In the genomic region with DNA sequence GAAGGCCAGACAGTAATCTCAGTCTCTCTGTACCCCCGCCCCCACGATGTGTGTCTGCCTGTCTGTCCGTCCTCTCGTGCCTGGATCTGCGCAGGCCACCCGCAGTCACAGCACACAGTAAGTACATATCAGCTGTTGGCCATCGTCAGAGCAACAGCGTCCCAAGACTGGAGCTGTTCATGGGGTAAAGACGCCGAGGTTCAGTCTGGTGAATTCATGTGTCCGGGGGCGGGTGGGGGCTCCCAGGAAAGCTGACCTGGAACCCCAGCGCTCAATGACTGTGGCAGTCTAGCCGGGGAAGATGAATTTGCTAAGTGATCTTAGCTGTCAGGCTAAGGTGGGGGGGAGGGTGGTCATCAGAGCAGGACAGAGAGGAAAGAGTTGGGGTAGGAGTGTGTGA, we compare ENCODE assay signal across 32 mouse cellular contexts. TPM values are rescaled to one million over a fixed set of nuclear protein-coding genes. Genes with fewer than 3 reads are reported as not detected.
A peak's percentile ranks its signal among the peaks of the same experiment; 100 is the strongest.
DNase-seq lines count a peak whose midpoint lies in the region; ATAC-seq and TF ChIP-seq lines count a peak whose summit lies in the region.
"Had no signal": no experiment of that assay in that cellular context is flagged by ENCODE, and none has a peak within 500 bp of the region (broad histone marks: within the 10 kb centered on the region; RNA-seq: fewer than 3 reads in every experiment).

No protein-coding gene starts in this region.

- 0 out of 2 replicates have a peak, but pooled peaks cover 3% of the 10 kb centered on the region for H3K9me3 ChIP-seq in heart, embryonic 12.5 days (replicated peaks)
- peaks cover 5% of the 10 kb centered on the region; the same call in 1 of the 2 replicates for H3K9me3 ChIP-seq in heart, embryonic 16.5 days (replicated peaks; ENCODE audit: control insufficient read depth, low read length)
- no peaks in the 10 kb centered on the region for H3K9me3 ChIP-seq in midbrain, embryonic 13.5 days
- H3K9me3 ChIP-seq: forebrain, embryonic 13.5 days; G1E; hindbrain, embryonic 10.5 days had no signal

- peak overlapping the region; percentile 90 for H3K27ac ChIP-seq in heart, adult 2 months
- peak overlapping the region; percentile 88 for H3K27ac ChIP-seq in heart, embryonic 12.5 days (ENCODE audit: poor library complexity, severe bottlenecking)
- peak overlapping the region; percentile 98 for H3K27ac ChIP-seq in heart, embryonic 16.5 days (ENCODE audit: low read length)
- no peak overlapping the region for H3K27ac ChIP-seq in midbrain, embryonic 13.5 days
- H3K27ac ChIP-seq: forebrain, embryonic 10.5 days; forebrain, embryonic 13.5 days; hindbrain, embryonic 10.5 days; hindbrain, embryonic 14.5 days; hindbrain, postnatal 0 days had no signal

- H3K9ac ChIP-seq in heart, adult 2 months (ENCODE audit: low read depth, low read length), result peak overlapping the region; percentile 33
- peak overlapping the region; percentile 70 for H3K9ac ChIP-seq in heart, embryonic 12.5 days
- peak overlapping the region; percentile 79 for H3K9ac ChIP-seq in heart, embryonic 16.5 days (ENCODE audit: low read length)
- no peak overlapping the region for H3K9ac ChIP-seq in midbrain, embryonic 13.5 days (replicated peaks)
- H3K9ac ChIP-seq: forebrain, embryonic 13.5 days; hindbrain, embryonic 14.5 days had no signal

- peaks cover 1% of the 10 kb centered on the region; the same call in 1 of the 2 replicates for H3K4me1 ChIP-seq in heart, adult 2 months (ENCODE audit: control insufficient read depth, insufficient read depth, low read length)
- H3K4me1 ChIP-seq in heart, embryonic 12.5 days (replicated peaks), result peaks cover 48% of the 10 kb centered on the region
- H3K4me1 ChIP-seq in heart, embryonic 16.5 days (ENCODE audit: control insufficient read depth, insufficient read depth, low read length), result peaks cover 9% of the 10 kb centered on the region
- H3K4me1 ChIP-seq in midbrain, embryonic 13.5 days (replicated peaks), result no peaks in the 10 kb centered on the region
- H3K4me1 ChIP-seq: forebrain, embryonic 13.5 days had no signal

- no peaks in the 10 kb centered on the region for H3K79me2 ChIP-seq in heart, adult 2 months (replicated peaks; ENCODE audit: control insufficient read depth, insufficient read depth, low read length)

- no peaks in the 10 kb centered on the region for H3K36me3 ChIP-seq in heart, adult 2 months (ENCODE audit: control insufficient read depth, insufficient read depth, low read length)
- no peaks in the 10 kb centered on the region for H3K36me3 ChIP-seq in heart, embryonic 12.5 days
- H3K36me3 ChIP-seq in heart, embryonic 16.5 days (ENCODE audit: control insufficient read depth, insufficient read depth), result peaks cover 2% of the 10 kb centered on the region; the same call in 1 of the 2 replicates
- H3K36me3 ChIP-seq in midbrain, embryonic 13.5 days, result no peaks in the 10 kb centered on the region
- H3K36me3 ChIP-seq: forebrain, embryonic 10.5 days; G1E; hindbrain, embryonic 10.5 days had no signal

- DNase-seq in heart, adult 2 months, result peak in 1 of 2 experiments; percentile 36
- no peak for DNase-seq in heart, postnatal 14 days
- DNase-seq in heart, adult 9 months (ENCODE audit: low spot score in 2 of 2), result no peak
- peak; percentile 48 for DNase-seq in heart, postnatal 4 days
- no peak for DNase-seq in spleen, postnatal 14 days (ENCODE audit: low spot score in 2 of 2)
- DNase-seq: adrenal gland, postnatal 10 days; adrenal gland, postnatal 36 days; B cell, adult 2 months; cerebellum, adult 18-20 months; cerebellum, adult 9-10 months; cerebellum, postnatal 14 days; gastrocnemius, postnatal 10 days; gastrocnemius, postnatal 36 days; kidney, adult 2 months had no signal

- ATAC-seq in heart, embryonic 12.5 days (ENCODE audit: insufficient number of reproducible peaks, low FRiP score), result no peak
- no peak for ATAC-seq in heart, embryonic 16.5 days (replicated peaks; ENCODE audit: extremely low read depth, insufficient read depth, low FRiP score)
- no peak for ATAC-seq in midbrain, embryonic 13.5 days
- ATAC-seq: forebrain, embryonic 13.5 days; forebrain, embryonic 16.5 days; hindbrain, postnatal 0 days; inflammation-experienced regulatory T-cells, adult 6 months; intestine, postnatal 0 days; Patski had no signal

- H3K4me2 ChIP-seq in heart, embryonic 12.5 days, result peak overlapping the region; percentile 65
- peak overlapping the region; percentile 67 for H3K4me2 ChIP-seq in heart, embryonic 16.5 days (ENCODE audit: low read depth, low read length)
- H3K4me2 ChIP-seq in midbrain, embryonic 13.5 days (replicated peaks), result no peak overlapping the region
- H3K4me2 ChIP-seq: forebrain, embryonic 13.5 days; hindbrain, embryonic 14.5 days had no signal

- TF ChIP-seq CTCF in heart, adult 2 months (IDR thresholded peaks at IDR 0.05), result no peak

- TF ChIP-seq EP300 in heart, adult 2 months (IDR thresholded peaks at IDR 0.05; ENCODE audit: insufficient read depth, low read depth, low read length), result no peak

- intact Hi-C loops in heart, adult 2 months (cut with DNase I), result loop anchor here (2.0 kb wide), 1 partner anchor 95 kb away; no protein-coding TSS in a partner anchor
- intact Hi-C loops in heart, postnatal 14 days (cut with DNase I), result loop anchor here (5.0 kb wide), 1 partner anchor 91 kb away; no protein-coding TSS in a partner anchor

- H3K27me3 ChIP-seq in heart, adult 2 months (ENCODE audit: control insufficient read depth, insufficient read depth, low read length), result no peaks in the 10 kb centered on the region
- no peaks in the 10 kb centered on the region for H3K27me3 ChIP-seq in heart, embryonic 12.5 days (replicated peaks)
- no peaks in the 10 kb centered on the region for H3K27me3 ChIP-seq in heart, embryonic 16.5 days (ENCODE audit: control insufficient read depth, insufficient read depth, low read length)
- no peaks in the 10 kb centered on the region for H3K27me3 ChIP-seq in midbrain, embryonic 13.5 days
- H3K27me3 ChIP-seq: forebrain, embryonic 13.5 days had no signal

- peak overlapping the region; percentile 43 for H3K4me3 ChIP-seq in heart, adult 2 months
- H3K4me3 ChIP-seq in heart, embryonic 12.5 days, result peak overlapping the region; percentile 36
- peak overlapping the region; percentile 54 for H3K4me3 ChIP-seq in heart, embryonic 16.5 days (ENCODE audit: low read length)
- no peak overlapping the region for H3K4me3 ChIP-seq in midbrain, embryonic 13.5 days (replicated peaks)
- H3K4me3 ChIP-seq: forebrain, embryonic 10.5 days; forebrain, embryonic 13.5 days; hindbrain, embryonic 10.5 days had no signal

- TF ChIP-seq POLR2A in heart, adult 2 months (IDR thresholded peaks at IDR 0.05; ENCODE audit: insufficient read depth, low read depth, low read length), result no peak

- 54% methylated on average over 14 of the region's 14 CpGs for WGBS in heart, adult 2 months
- WGBS in heart, embryonic 12.5 days, result 57% methylated on average over 14 of the region's 14 CpGs
- WGBS in heart, embryonic 16.5 days, result 41% methylated on average over 14 of the region's 14 CpGs
- 89% methylated on average over 14 of the region's 14 CpGs for WGBS in midbrain, embryonic 13.5 days

RNA-seq across cellular contexts. Expression of gene Myl2, which starts 7.0 kb away (rescaled TPM):
- over 10,000 TPM; 18,797 to 22,206 TPM for total RNA-seq in heart, adult 2 months (2021)
- polyA plus RNA-seq in heart, adult 2 months (2012; rRNA removed), result 7,725 and 11,177 TPM in 2 replicates
- total RNA-seq in heart, postnatal 14 days (2021), result over 10,000 TPM; 16,479 to 17,190 TPM
- 7,161 and 7,647 TPM in 2 replicates for polyA plus RNA-seq in heart, embryonic 12.5 days (2016; fragmentation: Nextera tagmentation; extraction: Ambion mirVana)
- 7,978 and 9,755 TPM in 2 replicates for polyA plus RNA-seq in heart, embryonic 16.5 days (2015; fragmentation: Nextera tagmentation; extraction: Ambion mirVana)
- total RNA-seq in heart, postnatal 4 days (2021), result over 10,000 TPM; 18,495 to 19,403 TPM
- polyA plus RNA-seq in midbrain, embryonic 13.5 days (2015; fragmentation: Nextera tagmentation; extraction: Ambion mirVana), result 0.93 and 1.6 TPM in 2 replicates
- total RNA-seq: adrenal gland, adult 18-20 months; CH12.LX; G1E; granulocyte monocyte progenitor cell, adult 5-6 weeks; hindbrain, postnatal 0 days had no signal
- polyA plus RNA-seq: forebrain, embryonic 10.5 days; G1E; intestine, postnatal 0 days; Patski had no signal

RNA-seq across cellular contexts. Expression of gene Cux2, which starts 43.8 kb away (rescaled TPM):
- 10 to 100 TPM; 18.1 to 18.4 TPM for total RNA-seq in heart, adult 2 months (2021)
- polyA plus RNA-seq in heart, adult 2 months (2012; rRNA removed), result 11.4 and 16.7 TPM in 2 replicates
- total RNA-seq in heart, postnatal 14 days (2021), result 10 to 100 TPM; 24.8 to 27.0 TPM
- polyA plus RNA-seq in heart, embryonic 12.5 days (2016; fragmentation: Nextera tagmentation; extraction: Ambion mirVana), result 7.6 and 10.1 TPM in 2 replicates
- polyA plus RNA-seq in heart, embryonic 16.5 days (2015; fragmentation: Nextera tagmentation; extraction: Ambion mirVana), result 3.0 and 3.7 TPM in 2 replicates
- 10 to 100 TPM; 12.2 to 13.6 TPM for total RNA-seq in heart, postnatal 4 days (2021)
- polyA plus RNA-seq in midbrain, embryonic 13.5 days (2015; fragmentation: Nextera tagmentation; extraction: Ambion mirVana), result 22.7 and 23.8 TPM in 2 replicates
- polyA plus RNA-seq: G1E had no signal

RNA-seq across cellular contexts. Expression of gene Ccdc63, which starts 46.9 kb away (rescaled TPM):
- total RNA-seq in heart, adult 2 months (2021), result under 1 TPM in 1 of 2 experiments, not detected in 1; 0.16 TPM
- 0.08 and 0.12 TPM in 2 replicates for polyA plus RNA-seq in heart, adult 2 months (2012; rRNA removed)
- total RNA-seq in heart, postnatal 14 days (2021), result not detected
- polyA plus RNA-seq in heart, embryonic 12.5 days (2016; fragmentation: Nextera tagmentation; extraction: Ambion mirVana), result 0.33 and 0.42 TPM in 2 replicates
- polyA plus RNA-seq in heart, embryonic 16.5 days (2015; fragmentation: Nextera tagmentation; extraction: Ambion mirVana), result 0.12 and 0.56 TPM in 2 replicates
- under 1 TPM in 1 of 2 experiments, not detected in 1; 0.36 TPM for total RNA-seq in heart, postnatal 4 days (2021)
- polyA plus RNA-seq in midbrain, embryonic 13.5 days (2015; fragmentation: Nextera tagmentation; extraction: Ambion mirVana), result not detected in 2 replicates
- total RNA-seq: adrenal gland, postnatal 10 days; adrenal gland, postnatal 36 days; gastrocnemius, adult 18-20 months; gastrocnemius, postnatal 10 days; gastrocnemius, postnatal 36 days had no signal
- polyA plus RNA-seq: embryonic facial prominence, embryonic 11.5 days; forebrain, embryonic 10.5 days; forebrain, embryonic 13.5 days; forebrain, embryonic 16.5 days; G1E; hindbrain, embryonic 10.5 days; hindbrain, postnatal 0 days; intestine, postnatal 0 days; Patski had no signal

Comparison
In these comparisons a context has a peak if more than half of its experiments do, and no peak if none do; other contexts are left out.
1. RNA of gene Myl2, which starts 7.0 kb away (polyA plus RNA-seq): 7,978 to 9,755 TPM in heart, embryonic 16.5 days, 7,725 to 11,177 TPM in heart, adult 2 months and 7,161 to 7,647 TPM in heart, embryonic 12.5 days; 0.93 to 1.6 TPM in midbrain, embryonic 13.5 days; every median in the first group is over 1,000 times any median in the second.